Mouse (Mus musculus) ES-E14 (cell line): ENCODE measurements around the gene Wdr92. TPM values are rescaled to one million over a fixed set of nuclear protein-coding genes. Genes with fewer than 3 reads are reported as not detected.
A peak's percentile ranks its signal among the peaks of the same experiment; 100 is the strongest.

Experiments used
- DNase-seq: peaks from one replicate; pipeline ENCODE4 v3.0.0-alpha.2; 2013; ENCODE audit warnings: low read depth, low spot score
- H3K27ac ChIP-seq: 2 replicates; pipeline ENCODE4 v1.5.1; 2012; ENCODE audit warnings: low read depth, mild to moderate bottlenecking, low read length, moderate library complexity, mixed read lengths; ENCODE audit not compliant: poor library complexity, insufficient read depth, severe bottlenecking
- H3K36me3 ChIP-seq: 2 replicates; pipeline ENCODE4 v1.6.1; 2012; ENCODE audit warnings: mild to moderate bottlenecking, low read length, moderate library complexity, mixed read lengths; ENCODE audit not compliant: control insufficient read depth, poor library complexity, insufficient read depth, severe bottlenecking
- H3K4me1 ChIP-seq, 2 experiments: fragments of 150-350 bp in 1 of 2; sonication (generic) in 1 of 2; 2 replicates each; pipeline ENCODE4 v1.6.1; 2012; ENCODE audit warnings: low read length in 2 of 2, mild to moderate bottlenecking in 1 of 2, mixed read lengths in 1 of 2; ENCODE audit not compliant: control insufficient read depth in 2 of 2, insufficient read depth in 2 of 2, poor library complexity in 1 of 2
- H3K4me3 ChIP-seq, 2 experiments: fragments of 150-350 bp in 1 of 2; sonication (generic) in 1 of 2; 2 replicates each; pipeline ENCODE4 v1.5.1; 2012; ENCODE audit warnings: low read length in 2 of 2, low read depth in 1 of 2, mild to moderate bottlenecking in 1 of 2, mixed read lengths in 1 of 2; ENCODE audit not compliant: insufficient read depth in 1 of 2, poor library complexity in 1 of 2, severe bottlenecking in 1 of 2
- H3K9ac ChIP-seq: 2 replicates; pipeline ENCODE4 v1.6.1; 2012; ENCODE audit warnings: low read depth, mild to moderate bottlenecking, low read length, mixed read lengths; ENCODE audit not compliant: poor library complexity, insufficient read depth, severe bottlenecking
- H3K9me3 ChIP-seq: fragments of 150-350 bp; sonication (generic); 2 replicates; pipeline ENCODE4 v1.6.1; 2012; ENCODE audit warnings: low read depth, mild to moderate bottlenecking, low read length; ENCODE audit not compliant: control insufficient read depth, insufficient read depth
- CHD2 ChIP-seq: IDR thresholded peaks from 2 replicates; pipeline ENCODE4 v1.6.1; 2014; ENCODE audit warnings: mild to moderate bottlenecking, low read depth, low read length, inconsistent platforms
- HCFC1 ChIP-seq: IDR thresholded peaks from 2 replicates; pipeline ENCODE4 v1.6.1; 2012; ENCODE audit warnings: low read length, inconsistent platforms, borderline replicate concordance; ENCODE audit not compliant: insufficient read depth
- MAFK ChIP-seq: IDR thresholded peaks from 2 replicates; pipeline ENCODE4 v1.6.1; 2014; ENCODE audit warnings: mild to moderate bottlenecking, low read depth, low read length, inconsistent platforms; ENCODE audit not compliant: insufficient read depth
- ZC3H11A ChIP-seq: IDR thresholded peaks from 2 replicates; pipeline ENCODE4 v1.6.1; 2012; ENCODE audit warnings: low read depth, mild to moderate bottlenecking, inconsistent platforms, low read length, borderline replicate concordance
- ZNF384 ChIP-seq: IDR thresholded peaks from 2 replicates; pipeline ENCODE4 v1.6.1; 2012; ENCODE audit warnings: low read depth, low read length, inconsistent platforms
- in situ Hi-C, 2 experiments: fragments of 600-800 bp; cut with MboI; formaldehyde crosslinking; loops; one replicate each; pipeline ENCODE4 v1.15.1; 2025; ENCODE audit warnings: low sequenced_read_pairs in 2 of 2, inconsistent platforms in 1 of 2; ENCODE audit not compliant: unreplicated experiment in 2 of 2
- total RNA-seq: library from RNA; depleted of rRNA; stranded (reverse); fragments of 300-350 nt; gene quantifications from 2 replicates; pipeline ENCODE4 v1.2.3, GENCODE M21; 2012; rRNA removed

Gene Wdr92
- total RNA-seq, 1 experiment = 31.5 TPM

- no peak for TF ChIP-seq ZC3H11A
- TF ChIP-seq CHD2 = no peak
- no peak for TF ChIP-seq HCFC1
- TF ChIP-seq ZNF384 = no peak
- TF ChIP-seq MAFK = no peak
- Histone ChIP-seq H3K9me3 (no peaks in the 10 kb centered on the region), H3K9ac (peak overlapping the region; percentile 84), H3K36me3 (no peaks in the 10 kb centered on the region), H3K4me3 (peak overlapping the region; percentile 73 to 79), H3K27ac (no peak overlapping the region), H3K4me1 (peaks cover 0 to 4% of the 10 kb centered on the region in 2 experiments; a peak in 1 of 4 replicates)
- in situ Hi-C loops = no loop called here
- DNase-seq = peak; percentile 11
Measured at GRCm38 (mm10) chr11:17257861-17258260, 76.0 kb downstream of the Wdr92 start.

- Histone ChIP-seq H3K9me3 (no peaks in the 10 kb centered on the region), H3K36me3 (no peaks in the 10 kb centered on the region; the same call in 1 of the 2 replicates), H3K27ac (no peak overlapping the region), H3K9ac (no peak overlapping the region), H3K4me1 (no peaks in the 10 kb centered on the region), H3K4me3 (no peak overlapping the region)
- in situ Hi-C loops = no loop called here
- no peak for DNase-seq
- TF ChIP-seq ZNF384 = no peak
- TF ChIP-seq MAFK = no peak
- no peak for TF ChIP-seq CHD2
- no peak for TF ChIP-seq HCFC1
- no peak for TF ChIP-seq ZC3H11A
Measured at GRCm38 (mm10) chr11:17267176-17267575, 85.3 kb downstream of the Wdr92 start.

- Histone ChIP-seq H3K4me1 (no peaks in the 10 kb centered on the region), H3K9ac (no peak overlapping the region), H3K27ac (no peak overlapping the region), H3K4me3 (no peak overlapping the region), H3K9me3 (no peaks in the 10 kb centered on the region), H3K36me3 (no peaks in the 10 kb centered on the region; the same call in 1 of the 2 replicates)
- no peak for TF ChIP-seq ZNF384
- no peak for TF ChIP-seq MAFK
- in situ Hi-C loops = no loop called here
- no peak for DNase-seq
Measured at GRCm38 (mm10) chr11:17268801-17269200, 86.9 kb downstream of the Wdr92 start.

GRCm38 (mm10) chr11:17279959-17280358, 98.1 kb downstream of the Wdr92 start:
- Histone ChIP-seq H3K4me3 (no peak overlapping the region), H3K9me3 (no peaks in the 10 kb centered on the region), H3K36me3 (no peaks in the 10 kb centered on the region), H3K27ac (no peak overlapping the region), H3K9ac (no peak overlapping the region), H3K4me1 (no peaks in the 10 kb centered on the region)
- in situ Hi-C loops = no loop called here
- peak; percentile 39 for DNase-seq
- TF ChIP-seq MAFK (no peak), ZC3H11A (peak; percentile 67; the same call in 1 of the 2 replicates), HCFC1 (no peak), CHD2 (no peak), ZNF384 (no peak)

Other genes with a start within 250 kb of the Wdr92 start
- 2.7 and 2.9 TPM in 2 replicates for gene Fbxo48, start 230.7 kb upstream of the Wdr92 start, total RNA-seq
- gene Cnrip1, start 130.5 kb upstream of the Wdr92 start, total RNA-seq = 0.48 and 0.49 TPM in 2 replicates
- 0.05 and 0.54 TPM in 2 replicates for gene Plek, start 129.7 kb upstream of the Wdr92 start, total RNA-seq
- gene Ppp3r1, start 22.8 kb upstream of the Wdr92 start, total RNA-seq = 19.1 and 32.9 TPM in 2 replicates
- gene Pno1, start 29.5 kb downstream of the Wdr92 start, total RNA-seq = 67.4 and 113 TPM in 2 replicates
- 35.5 and 48.5 TPM in 2 replicates for gene C1d, start 75.5 kb downstream of the Wdr92 start, total RNA-seq